Mouse (Mus musculus) heart, postnatal 10 days (tissue): ENCODE results near the gene Il27ra. TPM values are rescaled to one million over a fixed set of nuclear protein-coding genes. Genes with fewer than 3 reads are reported as not detected.

Source experiments
- microRNA-seq, 2 experiments: library from miRNA; unstranded; fragments of <30 nt; microRNA quantifications; one replicate each; pipeline ENCODE4 v1.2.0; 2022
- total RNA-seq, 2 experiments: library from RNA; stranded (reverse); gene quantifications; 2 replicates each; pipeline ENCODE4 v1.2.3; 2021

The Il27ra gene
- total RNA-seq, 2 experiments from 2014 or later, result 5.9 to 6.0 TPM

Small RNA genes lying within 50 kb of the gene (microRNA-seq; reads per million reads assigned to microRNA genes)
- gene Mir1199 (1.2 to 3.8 reads per million in 2 experiments), gene Mir709 (0 reads per million in 2 experiments), gene Mir8111 (3.5 to 4.5 reads per million in 2 experiments)

Other genes with a start within 250 kb of the Il27ra start
- 10 to 100 TPM; 29.8 to 29.9 TPM for gene Adgrl1, start 142.5 kb downstream of the Il27ra start, total RNA-seq
- under 1 TPM; 0.20 to 0.22 TPM for gene Gm10644, start 87.4 kb downstream of the Il27ra start, total RNA-seq
- gene Asf1b, start 87.1 kb downstream of the Il27ra start, total RNA-seq, result 1 to 10 TPM; 7.6 to 7.8 TPM
- 100 to 1,000 TPM; 398 to 429 TPM for gene Prkaca, start 69.6 kb downstream of the Il27ra start, total RNA-seq
- 10 to 100 TPM; 30.6 to 39.0 TPM for gene Samd1, start 44.9 kb downstream of the Il27ra start, total RNA-seq
- not detected for gene 1700067K01Rik, start 41.1 kb downstream of the Il27ra start, total RNA-seq
- 1 to 10 TPM in 1 of 2 experiments, under 1 TPM in 1; 0.62 to 1.4 TPM for gene 2210011C24Rik, start 30.4 kb downstream of the Il27ra start, total RNA-seq
- gene Palm3, start 21.1 kb downstream of the Il27ra start, total RNA-seq, result under 1 TPM; 0.19 to 0.20 TPM
- not detected for gene Rln3, start 2.4 kb upstream of the Il27ra start, total RNA-seq
- gene Gm10643, start 22.5 kb upstream of the Il27ra start, total RNA-seq, result 1 to 10 TPM; 3.3 to 4.3 TPM
- gene Rfx1, start 24.2 kb upstream of the Il27ra start, total RNA-seq, result 10 to 100 TPM; 12.4 to 15.4 TPM
- gene Dcaf15, start 62.2 kb upstream of the Il27ra start, total RNA-seq, result 10 to 100 TPM; 13.7 to 13.9 TPM
- under 1 TPM in 1 of 2 experiments, not detected in 1; 0.12 TPM for gene Podnl1, start 83.4 kb upstream of the Il27ra start, total RNA-seq
- 10 to 100 TPM; 13.3 to 14.1 TPM for gene Cc2d1a, start 105.3 kb upstream of the Il27ra start, total RNA-seq
- under 1 TPM; 0.22 to 0.32 TPM for gene 4930432K21Rik, start 105.4 kb upstream of the Il27ra start, total RNA-seq
- 1 to 10 TPM; 3.6 to 4.1 TPM for gene Nanos3, start 142.6 kb upstream of the Il27ra start, total RNA-seq
- gene Zswim4, start 194.5 kb upstream of the Il27ra start, total RNA-seq, result 10 to 100 TPM; 10.5 to 11.3 TPM
- gene D8Ertd738e, start 207.1 kb upstream of the Il27ra start, total RNA-seq, result 100 to 1,000 TPM; 222 to 230 TPM
- 10 to 100 TPM; 15.5 to 16.0 TPM for gene Mri1, start 214.7 kb upstream of the Il27ra start, total RNA-seq
- 10 to 100 TPM; 10.0 to 14.3 TPM for gene Ccdc130, start 227.8 kb upstream of the Il27ra start, total RNA-seq